Comparison of ENCODE assay signal across 16 mouse cellular contexts in the genomic region with DNA sequence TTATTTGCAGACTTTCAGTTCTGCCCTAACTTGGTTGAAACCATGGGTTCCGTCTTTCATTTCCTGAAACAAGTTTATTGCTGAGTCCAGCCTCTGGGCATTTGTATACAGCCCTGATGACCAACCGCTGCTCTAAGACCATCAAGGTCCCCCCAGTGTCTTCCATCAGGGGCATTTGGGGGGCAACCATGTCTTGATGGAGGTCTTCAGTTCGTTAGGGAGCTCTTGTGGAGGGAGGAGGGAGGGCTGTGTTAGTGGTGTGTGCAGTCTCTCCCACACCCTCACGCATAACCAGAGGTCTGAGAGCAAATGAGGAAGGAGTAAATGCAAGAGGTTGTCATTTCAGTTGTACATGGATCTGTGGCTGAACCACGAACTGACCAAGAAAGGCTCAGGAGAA. TPM values are rescaled to one million over a fixed set of nuclear protein-coding genes. Genes with fewer than 3 reads are reported as not detected.
DNase-seq lines count a peak whose midpoint lies in the region; TF ChIP-seq lines count a peak whose summit lies in the region.
"Had no signal": no experiment of that assay in that cellular context is flagged by ENCODE, and none has a peak within 500 bp of the region (broad histone marks: within the 10 kb centered on the region; RNA-seq: fewer than 3 reads in every experiment).

No protein-coding gene starts in this region.

- H3K4me3 ChIP-seq in CH12.LX (replicated peaks in 1 of 3; ENCODE audit: low read depth in 2 of 3, low read length in 2 of 3, poor library complexity in 1 of 3) = no peak overlapping the region
- peak overlapping the region; percentile 16 for H3K4me3 ChIP-seq in megakaryocyte, embryonic 14.5 days (replicated peaks)
- H3K4me3 ChIP-seq: embryonic facial prominence, embryonic 15.5 days; limb, embryonic 13.5 days; lung, embryonic 15.5 days; midbrain, embryonic 12.5 days; myocyte had no signal

- in situ Hi-C loops in CH12.LX (cut with MboI; ENCODE audit: low pct_ligation_motif_present, low pct_unique_long_range_greater_than_20kb, low sequenced_read_pairs) = no loop called here

- no peak for TF ChIP-seq CTCF in CH12.LX (conservative IDR thresholded peaks at IDR 0.05 in 1 of 2, IDR thresholded peaks at IDR 0.05 in 1 of 2; ENCODE audit: low read depth in 2 of 2, low read length in 2 of 2)

- H3K9me3 ChIP-seq in CH12.LX (replicated peaks; ENCODE audit: low read length) = no peaks in the 10 kb centered on the region
- H3K9me3 ChIP-seq in megakaryocyte, embryonic 14.5 days = no peaks in the 10 kb centered on the region
- H3K9me3 ChIP-seq: embryonic facial prominence, embryonic 15.5 days; limb, embryonic 13.5 days; lung, embryonic 15.5 days; midbrain, embryonic 12.5 days had no signal

- peak overlapping the region; percentile 51; the same call in 1 of the 2 replicates for H3K4me2 ChIP-seq in CH12.LX (ENCODE audit: insufficient read depth, low read depth, poor library complexity, severe bottlenecking)
- H3K4me2 ChIP-seq: embryonic facial prominence, embryonic 15.5 days; limb, embryonic 13.5 days; lung, embryonic 15.5 days; midbrain, embryonic 12.5 days had no signal

- no peak for TF ChIP-seq POLR2A in CH12.LX (IDR thresholded peaks at IDR 0.05; ENCODE audit: low read depth, low read length)

- no peaks in the 10 kb centered on the region for H3K36me3 ChIP-seq in CH12.LX (replicated peaks in 1 of 2; ENCODE audit: control insufficient read depth in 1 of 2, insufficient read depth in 1 of 2, low read length in 1 of 2)
- H3K36me3 ChIP-seq in megakaryocyte, embryonic 14.5 days (replicated peaks; ENCODE audit: low read length) = no peaks in the 10 kb centered on the region
- H3K36me3 ChIP-seq: embryonic facial prominence, embryonic 15.5 days; limb, embryonic 13.5 days; lung, embryonic 15.5 days; midbrain, embryonic 12.5 days had no signal

- no peak for TF ChIP-seq RAD21 in CH12.LX (IDR thresholded peaks at IDR 0.05; ENCODE audit: low read depth, low read length)

- dilution Hi-C loops in CH12.LX (cut with MboI; ENCODE audit: extremely low pct_ligation_motif_present, extremely low pct_unique_long_range_greater_than_20kb, low sequenced_read_pairs) = no loop called here

- TF ChIP-seq EP300 in CH12.LX (IDR thresholded peaks at IDR 0.05; ENCODE audit: low read length) = peak; percentile 25; the same call in 1 of the 2 replicates

- H3K27ac ChIP-seq in CH12.LX (ENCODE audit: insufficient read depth, low read depth) = no peak overlapping the region
- H3K27ac ChIP-seq: embryonic facial prominence, embryonic 15.5 days; limb, embryonic 13.5 days; lung, embryonic 15.5 days; midbrain, embryonic 12.5 days had no signal

- H3K27me3 ChIP-seq in CH12.LX (replicated peaks) = no peaks in the 10 kb centered on the region
- no peaks in the 10 kb centered on the region for H3K27me3 ChIP-seq in megakaryocyte, embryonic 14.5 days (replicated peaks)
- H3K27me3 ChIP-seq: embryonic facial prominence, embryonic 15.5 days; limb, embryonic 13.5 days; lung, embryonic 15.5 days; midbrain, embryonic 12.5 days had no signal

- peaks cover 4 to 10% of the 10 kb centered on the region in 2 experiments; a peak in 2 of 4 replicates for H3K4me1 ChIP-seq in CH12.LX (ENCODE audit: control insufficient read depth in 1 of 2, insufficient read depth in 2 of 2)
- peaks cover 14% of the 10 kb centered on the region for H3K4me1 ChIP-seq in megakaryocyte, embryonic 14.5 days
- H3K4me1 ChIP-seq: embryonic facial prominence, embryonic 15.5 days; limb, embryonic 13.5 days; lung, embryonic 15.5 days; midbrain, embryonic 12.5 days had no signal

- H3K79me2 ChIP-seq in CH12.LX (replicated peaks; ENCODE audit: control insufficient read depth, extremely low read depth, insufficient read depth, poor library complexity, severe bottlenecking) = no peaks in the 10 kb centered on the region

- DNase-seq in layer of hippocampus, adult 9-11 months = peak; percentile 38
- DNase-seq in layer of hippocampus, adult 9-10 months (ENCODE audit: low spot score) = no peak
- DNase-seq in 416B (ENCODE audit: low read depth) (peak; percentile 55), CH12.LX (ENCODE audit: extremely low read depth) (no peak), adipocyte (ENCODE audit: low spot score) (no peak)
- no peak for DNase-seq in embryo, embryonic 10 days (ENCODE audit: low spot score)
- no peak for DNase-seq in adrenal gland, adult 2 months
- DNase-seq: cerebellum, adult 11-12 months; heart, postnatal 14 days; kidney, adult 8-10 months had no signal

- H3K9ac ChIP-seq in CH12.LX (ENCODE audit: insufficient read depth, low read depth) = no peak overlapping the region
- H3K9ac ChIP-seq: embryonic facial prominence, embryonic 15.5 days; limb, embryonic 13.5 days; lung, embryonic 15.5 days; midbrain, embryonic 12.5 days had no signal

TF ChIP-seq in CH12.LX, 34 proteins besides CTCF, POLR2A, EP300 and RAD21:
- TF ChIP-seq BHLHE40 (IDR thresholded peaks at IDR 0.05; ENCODE audit: low read depth, low read length) = no peak
- no peak for TF ChIP-seq MEF2A (IDR thresholded peaks at IDR 0.05; ENCODE audit: borderline replicate concordance, low read depth, low read length)
- no peak for TF ChIP-seq IRF4 (IDR thresholded peaks at IDR 0.05; ENCODE audit: low read depth, low read length)
- TF ChIP-seq JUND (conservative IDR thresholded peaks at IDR 0.05; ENCODE audit: low read depth, low read length) = no peak
- TF ChIP-seq NRF1 (IDR thresholded peaks at IDR 0.05; ENCODE audit: low read depth, low read length) = no peak
- no peak for TF ChIP-seq RCOR1 (conservative IDR thresholded peaks at IDR 0.05; ENCODE audit: low read depth, low read length)
- TF ChIP-seq MXI1 (IDR thresholded peaks at IDR 0.05; ENCODE audit: low read depth, low read length) = no peak
- no peak for TF ChIP-seq KAT2A (IDR thresholded peaks at IDR 0.05; ENCODE audit: insufficient replicate concordance, low read length)
- TF ChIP-seq MAFK (IDR thresholded peaks at IDR 0.05; ENCODE audit: insufficient replicate concordance, low read length) = no peak
TF ChIP-seq in CH12.LX: peak in this region for 0.

RNA-seq across cellular contexts. Expression of a gene that starts 26.9 kb away (rescaled TPM):
- 6.3 and 6.6 TPM in 2 replicates for total RNA-seq in CH12.LX (2012; rRNA removed)
- 21.0 and 23.7 TPM in 2 replicates for total RNA-seq in CH12.LX (2014; rRNA removed)
- 15.8 and 17.5 TPM in 2 replicates for polyA plus RNA-seq in CH12.LX (2012; ENCODE audit: insufficient read length, low read depth)
- 51.6 and 132 TPM in 2 replicates for polyA plus RNA-seq in megakaryocyte, embryonic 14.5 days (2012; ENCODE audit: insufficient read depth, low replicate concordance)
- total RNA-seq in adrenal gland, adult 2 months (2021) = 10 to 100 TPM; 33.7 to 40.0 TPM
- 11.4 and 11.8 TPM in 2 replicates for polyA plus RNA-seq in adrenal gland, adult 2 months (2012; rRNA removed)

Comparison
In these comparisons a context has a peak if more than half of its experiments do, and no peak if none do; other contexts are left out.
1. DNase-seq: peak in layer of hippocampus, adult 9-11 months (single experiment) and 416B (single experiment); none in layer of hippocampus, adult 9-10 months (single experiment), CH12.LX (single experiment), adipocyte (single experiment), embryo, embryonic 10 days (single experiment) and adrenal gland, adult 2 months (single experiment).